Mouse (Mus musculus): ENCODE results near the gene 0610012G03Rik. TPM values are rescaled to one million over a fixed set of nuclear protein-coding genes. Genes with fewer than 3 reads are reported as not detected.

Gene 0610012G03Rik
- polyA plus RNA-seq, 1 experiment: 75.8 TPM

DNA sequence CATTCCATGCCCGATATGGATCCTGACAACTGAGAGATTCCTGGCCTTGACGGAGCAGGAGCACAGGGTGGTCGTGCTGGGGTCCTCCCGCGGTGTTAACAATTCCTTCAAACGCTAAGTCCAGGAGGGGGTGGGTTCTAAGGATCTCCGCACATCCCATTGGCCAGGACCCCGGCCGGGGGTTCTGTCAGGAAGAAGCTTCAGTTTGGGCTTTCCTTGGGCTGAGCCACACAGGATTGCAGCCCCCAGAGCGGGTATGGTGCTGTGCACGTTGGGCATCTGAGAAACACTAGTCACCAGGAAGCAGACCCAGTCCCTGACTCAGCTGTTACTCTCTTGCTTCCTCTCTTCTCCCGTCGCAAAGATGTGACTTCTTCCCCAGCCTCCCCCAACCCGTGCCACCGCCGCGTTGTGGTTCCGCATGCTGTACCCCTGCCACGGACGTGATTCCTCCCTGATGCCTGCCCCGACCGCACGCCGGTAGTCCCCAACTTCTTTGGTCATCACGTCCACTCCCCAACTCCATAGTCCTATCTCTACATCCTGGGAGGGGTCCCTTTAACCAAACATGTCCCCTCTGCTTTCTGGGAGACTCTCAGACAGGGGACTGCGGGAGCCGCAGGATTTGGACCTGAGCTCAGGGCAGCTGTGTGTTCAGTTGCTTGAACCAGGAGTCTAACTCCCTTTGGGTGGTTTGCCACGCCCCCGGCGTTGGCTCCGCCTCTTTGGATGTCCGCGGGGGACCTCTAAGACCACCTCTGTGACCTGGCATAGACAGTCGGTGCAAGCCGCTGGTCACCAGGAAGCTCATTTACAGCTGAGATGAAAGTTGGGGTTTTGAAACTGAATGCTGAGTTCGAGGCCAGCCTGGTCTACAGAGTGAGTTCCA is 13.0 kb downstream of the 0610012G03Rik start:
- no peak for TF ChIP-seq GATA1 (IDR thresholded peaks at IDR 0.05; ENCODE audit: low read length)

- no peak for TF ChIP-seq GATA1 (IDR thresholded peaks at IDR 0.05; ENCODE audit: low read length)
Measured at GRCm38 (mm10) chr16:31934550-31935010, 13.7 kb downstream of the 0610012G03Rik start.

- TF ChIP-seq GATA1 (IDR thresholded peaks at IDR 0.05; ENCODE audit: low read length): no peak
Measured at GRCm38 (mm10) chr16:31933751-31934549, 14.3 kb downstream of the 0610012G03Rik start, which contains the start of gene Pigz. TSS of gene Pigz (plus strand) at chr16:31933851.

DNA sequence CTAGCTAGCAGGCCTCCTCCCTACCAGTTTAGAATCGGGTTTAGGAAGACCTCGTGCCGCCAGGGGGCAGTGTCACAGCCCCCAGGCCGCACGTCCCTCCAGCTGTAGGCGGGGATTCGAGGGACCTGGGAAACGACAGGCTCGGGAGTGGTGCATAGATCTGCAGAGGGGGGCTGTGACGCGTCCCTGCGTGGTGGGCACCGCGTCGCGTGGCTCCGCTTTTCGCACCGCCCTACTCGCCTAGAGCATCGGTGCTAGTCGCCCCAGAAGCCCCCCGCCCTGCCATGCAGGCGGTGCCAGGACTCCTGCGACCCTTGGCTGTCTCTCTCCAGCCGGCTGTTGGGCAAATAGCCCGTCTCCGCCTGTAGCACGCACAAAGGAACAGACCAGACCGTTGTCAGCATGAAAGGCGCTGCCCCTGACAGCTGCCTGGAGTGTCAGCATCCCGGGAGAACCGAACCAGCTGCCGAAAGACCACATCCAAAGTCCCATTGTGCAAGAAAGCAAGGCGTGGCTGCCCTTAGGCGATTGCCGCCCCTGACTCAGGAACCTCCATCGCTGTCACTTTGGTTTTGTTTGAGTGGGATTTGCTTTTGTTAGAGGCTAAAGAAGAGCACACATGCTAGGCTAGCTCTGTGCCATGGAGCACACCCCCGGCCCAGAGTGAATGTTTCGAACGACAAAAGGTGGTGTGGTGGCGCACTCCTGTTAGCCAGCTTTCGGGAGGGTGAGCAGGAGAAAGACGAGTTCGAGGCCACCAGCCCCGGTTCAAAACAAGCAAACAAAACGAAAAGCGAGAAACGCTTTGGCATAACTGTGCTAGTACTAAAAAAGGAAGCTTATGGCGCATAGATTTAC is 15.2 kb downstream of the 0610012G03Rik start:
- TF ChIP-seq GATA1 (IDR thresholded peaks at IDR 0.05; ENCODE audit: low read length): no peak

GRCm38 (mm10) chr16:31932255-31932654 is 16.0 kb downstream of the 0610012G03Rik start:
- TF ChIP-seq GATA1 (IDR thresholded peaks at IDR 0.05; ENCODE audit: low read length): no peak

- no peak for TF ChIP-seq GATA1 (IDR thresholded peaks at IDR 0.05; ENCODE audit: low read length)
Measured at GRCm38 (mm10) chr16:31931330-31931729, 17.0 kb downstream of the 0610012G03Rik start.

DNA sequence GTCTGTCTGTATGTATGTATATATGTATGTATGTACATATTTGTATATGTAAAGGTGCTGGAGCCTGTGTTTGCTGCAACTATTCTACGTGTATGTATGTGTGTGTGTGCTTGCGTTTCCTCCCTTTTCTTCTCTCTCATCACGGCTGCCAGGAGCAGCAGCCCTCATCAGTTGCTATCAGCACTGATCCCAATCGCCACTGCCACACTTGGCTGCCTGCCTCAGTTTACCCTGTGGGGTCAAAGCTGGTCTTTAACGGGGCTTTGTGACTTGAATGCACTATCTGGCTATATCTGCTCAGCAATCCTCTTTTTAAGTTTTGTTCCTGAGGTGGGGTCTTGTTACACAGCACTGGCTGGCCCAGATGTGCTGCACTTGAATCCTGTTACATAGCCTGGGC is 20.9 kb downstream of the 0610012G03Rik start:
- TF ChIP-seq GATA1 (IDR thresholded peaks at IDR 0.05; ENCODE audit: low read length): no peak

DNA sequence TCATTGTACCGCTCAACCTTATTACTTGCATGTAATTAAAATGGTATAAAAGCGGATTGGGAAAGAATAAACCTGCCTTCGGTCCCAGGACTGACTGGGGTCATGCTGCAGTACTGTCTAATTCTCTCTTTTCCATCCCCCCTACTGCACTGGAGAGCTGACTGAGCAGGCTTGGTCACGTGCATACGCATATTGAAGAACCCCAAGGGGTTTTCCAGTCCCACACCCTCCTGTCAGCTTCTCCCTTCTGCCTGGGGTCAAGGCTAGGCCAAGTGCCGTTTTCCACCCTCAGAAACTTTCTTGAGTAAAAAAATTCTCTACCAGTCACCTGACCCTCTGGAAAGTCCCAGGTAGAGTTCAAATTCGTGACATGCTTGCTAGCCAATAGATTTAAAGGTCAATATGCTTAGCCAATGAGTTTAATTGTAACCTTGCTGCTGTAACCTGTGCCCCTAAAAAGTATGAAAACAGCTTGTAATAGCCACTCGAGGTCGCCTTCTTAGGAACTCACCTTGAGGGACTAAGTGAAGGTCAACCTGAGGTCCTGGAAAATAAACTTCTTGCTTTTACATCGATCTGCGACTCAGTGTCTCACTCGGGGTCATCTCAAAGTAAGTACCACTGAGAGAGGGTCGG is 21.6 kb downstream of the 0610012G03Rik start:
- no peak for TF ChIP-seq GATA1 (IDR thresholded peaks at IDR 0.05; ENCODE audit: low read length)

DNA sequence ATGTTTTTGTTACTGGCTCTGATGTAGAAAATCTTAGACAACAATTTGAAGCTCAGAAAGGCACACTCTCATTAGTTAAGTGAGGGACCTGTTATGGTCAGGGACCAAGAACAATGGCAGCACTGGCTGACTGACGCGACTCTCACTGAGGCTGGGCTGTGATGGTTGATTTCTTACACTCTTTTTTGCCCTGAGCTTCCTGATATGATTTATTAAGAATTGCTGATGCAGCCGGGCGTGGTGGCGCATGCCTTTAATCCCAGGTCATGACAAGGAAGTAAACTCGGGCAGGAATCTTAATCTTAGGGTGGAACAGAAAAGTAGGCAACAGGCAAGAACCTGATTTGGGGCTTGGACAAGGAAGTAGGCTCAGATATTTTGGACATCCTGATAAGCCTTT is 22.2 kb downstream of the 0610012G03Rik start:
- no peak for TF ChIP-seq GATA1 (IDR thresholded peaks at IDR 0.05; ENCODE audit: low read length)

- no peak for TF ChIP-seq GATA1 (IDR thresholded peaks at IDR 0.05; ENCODE audit: low read length)
Measured at GRCm38 (mm10) chr16:31924368-31924767, 23.9 kb downstream of the 0610012G03Rik start.

GRCm38 (mm10) chr16:31918248-31918724 is 30.0 kb downstream of the 0610012G03Rik start:
- no peak for TF ChIP-seq GATA1 (IDR thresholded peaks at IDR 0.05; ENCODE audit: low read length)

GRCm38 (mm10) chr16:31917776-31918175 is 30.5 kb downstream of the 0610012G03Rik start:
- no peak for TF ChIP-seq GATA1 (IDR thresholded peaks at IDR 0.05; ENCODE audit: low read length)

DNA sequence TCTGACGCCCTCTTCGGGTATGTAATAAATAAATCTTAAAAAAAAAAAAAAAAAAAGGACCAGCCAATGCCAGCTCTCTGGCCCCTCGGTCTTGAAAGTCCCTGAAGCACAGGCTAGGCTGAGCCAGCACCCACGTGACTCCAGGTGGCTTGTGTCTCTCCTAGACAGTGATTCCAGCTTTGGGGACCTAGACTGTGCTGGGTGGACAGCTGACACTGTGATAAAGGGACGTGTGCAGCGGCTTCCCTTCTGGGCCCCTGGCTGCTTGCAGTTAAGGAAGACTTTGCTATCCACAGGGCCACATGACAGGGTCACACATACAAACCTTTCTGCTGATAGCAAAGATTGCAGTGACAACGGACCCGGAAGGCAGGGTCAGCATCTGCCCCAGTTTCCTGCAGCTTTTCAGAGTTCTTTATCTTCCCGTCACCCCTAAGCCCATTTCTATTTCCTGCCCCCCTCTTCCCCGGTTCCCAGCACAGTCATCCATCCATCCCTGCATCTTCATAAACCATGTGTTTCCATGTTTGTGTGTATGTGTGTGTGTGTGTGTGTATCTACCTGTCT is 37.9 kb downstream of the 0610012G03Rik start:
- TF ChIP-seq GATA1 (IDR thresholded peaks at IDR 0.05; ENCODE audit: low read length): no peak

DNA sequence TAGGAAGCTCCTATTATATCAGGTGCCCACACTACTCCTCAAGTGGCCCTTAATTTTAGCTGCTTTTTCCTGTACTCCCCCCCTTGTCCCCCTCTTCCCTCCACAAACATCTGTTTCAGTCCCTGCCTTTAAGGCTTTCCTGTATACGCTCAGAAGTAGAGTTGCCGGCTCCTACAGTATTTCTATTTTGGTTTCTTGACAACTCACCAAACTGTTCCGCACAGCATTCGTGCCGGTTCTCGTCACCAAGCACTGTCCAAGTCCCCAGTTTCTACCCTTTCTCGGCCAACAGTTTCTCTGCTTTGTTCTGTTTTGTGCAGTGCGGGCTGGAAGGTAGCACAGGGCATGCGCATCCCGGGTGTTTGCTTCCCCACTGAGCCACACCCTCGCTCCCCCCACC is 39.3 kb downstream of the 0610012G03Rik start:
- no peak for TF ChIP-seq GATA1 (IDR thresholded peaks at IDR 0.05; ENCODE audit: low read length)

All from G1E-ER4 (cell line).